Mouse (Mus musculus) ovary, adult 2 months (tissue): ENCODE results near the gene Sema7a. TPM values are rescaled to one million over a fixed set of nuclear protein-coding genes. Genes with fewer than 3 reads are reported as not detected.

Experiments
- polyA plus RNA-seq: library from polyadenylated mRNA; depleted of rRNA; stranded (reverse); fragments of >200 nt; gene quantifications from 2 replicates; pipeline ENCODE4 v1.2.3, GENCODE M21; 2012; rRNA removed

The Sema7a gene
- polyA plus RNA-seq: 164 and 176 TPM in 2 replicates

GRCm38 (mm10) chr9:57939431-57940348 is at the start of gene Sema7a:
Gene Sema7a (plus strand): TSS chr9:57940112.

GRCm38 (mm10) chr9:57910254-57911160 is 29.4 kb upstream of the Sema7a start, which contains the start of gene Ubl7:
Gene Ubl7 (plus strand): TSS chr9:57910979.

GRCm38 (mm10) chr9:58005753-58006461 is 66.0 kb downstream of the Sema7a start, which contains the start of gene Cyp11a1:
Gene Cyp11a1 (plus strand): TSS chr9:58006411.

Other genes with a start within 250 kb of the Sema7a start
- gene Edc3, start 231.6 kb upstream of the Sema7a start, polyA plus RNA-seq: 12.6 and 15.7 TPM in 2 replicates
- gene Clk3, start 174.3 kb upstream of the Sema7a start, polyA plus RNA-seq: 92.5 and 95.3 TPM in 2 replicates
- 7.9 and 10.1 TPM in 2 replicates for gene Arid3b, start 103.3 kb upstream of the Sema7a start, polyA plus RNA-seq
- gene Ubl7, start 29.1 kb upstream of the Sema7a start, polyA plus RNA-seq: 141 and 197 TPM in 2 replicates
- gene Cyp11a1, start 66.3 kb downstream of the Sema7a start, polyA plus RNA-seq: 1,389 and 1,449 TPM in 2 replicates
- 42.6 and 49.2 TPM in 2 replicates for gene Stra6, start 123.7 kb downstream of the Sema7a start, polyA plus RNA-seq
- 10.8 and 12.8 TPM in 2 replicates for gene Ccdc33, start 178.7 kb downstream of the Sema7a start, polyA plus RNA-seq